In the genomic region with DNA sequence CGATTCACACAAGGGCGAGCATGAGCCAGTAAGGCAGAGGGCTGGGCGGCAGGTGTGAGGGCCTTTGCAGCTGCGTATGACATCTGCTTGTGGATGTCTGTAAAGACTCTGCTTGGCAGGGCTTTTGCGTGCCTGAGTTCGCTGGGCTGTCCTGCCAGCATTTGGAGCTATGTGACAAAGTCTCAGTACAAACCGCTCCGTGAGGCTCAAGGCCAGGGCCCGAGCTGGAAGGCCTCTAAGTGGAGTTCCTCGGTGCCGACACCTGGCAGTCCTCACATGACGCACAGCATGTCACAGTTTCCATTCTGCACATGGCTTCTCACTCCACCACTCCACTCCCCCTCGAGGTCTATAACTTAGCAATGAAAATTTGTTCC, we compare ENCODE assay signal across 9 mouse cellular contexts.
DNase-seq lines count a peak whose midpoint lies in the region; ATAC-seq and TF ChIP-seq lines count a peak whose summit lies in the region.
"Had no signal": no experiment of that assay in that cellular context is flagged by ENCODE, and none has a peak within 500 bp of the region (broad histone marks: within the 10 kb centered on the region; RNA-seq: fewer than 3 reads in every experiment).

No protein-coding gene starts in this region.

- no peaks in the 10 kb centered on the region for H3K36me3 ChIP-seq in heart, embryonic 11.5 days (ENCODE audit: control insufficient read depth, insufficient read depth, low read length)
- peaks cover 22 to 69% of the 10 kb centered on the region in 2 experiments for H3K36me3 ChIP-seq in CH12.LX (replicated peaks in 1 of 2; ENCODE audit: control insufficient read depth in 1 of 2, insufficient read depth in 1 of 2, low read length in 1 of 2)
- H3K36me3 ChIP-seq: G1E had no signal

- no peaks in the 10 kb centered on the region; the same call in 1 of the 2 replicates for H3K27me3 ChIP-seq in heart, embryonic 11.5 days (ENCODE audit: control insufficient read depth, insufficient read depth, low read length)
- no peaks in the 10 kb centered on the region for H3K27me3 ChIP-seq in CH12.LX (replicated peaks)

- no peak overlapping the region for H3K4me2 ChIP-seq in heart, embryonic 11.5 days
- H3K4me2 ChIP-seq in CH12.LX (ENCODE audit: insufficient read depth, low read depth, poor library complexity, severe bottlenecking): no peak overlapping the region

- H3K4me3 ChIP-seq in heart, embryonic 11.5 days (ENCODE audit: low read depth, low read length): no peak overlapping the region
- H3K4me3 ChIP-seq in CH12.LX (replicated peaks in 1 of 3; ENCODE audit: low read depth in 2 of 3, low read length in 2 of 3, poor library complexity in 1 of 3): no peak overlapping the region

- H3K9me3 ChIP-seq in heart, embryonic 11.5 days (replicated peaks; ENCODE audit: control insufficient read depth, low read length): no peaks in the 10 kb centered on the region
- no peaks in the 10 kb centered on the region for H3K9me3 ChIP-seq in CH12.LX (replicated peaks; ENCODE audit: low read length)
- H3K9me3 ChIP-seq: G1E had no signal

- no peak for TF ChIP-seq POLR2A in CH12.LX (IDR thresholded peaks at IDR 0.05; ENCODE audit: low read depth, low read length)

- dilution Hi-C loops in CH12.LX (cut with MboI; ENCODE audit: extremely low pct_ligation_motif_present, extremely low pct_unique_long_range_greater_than_20kb, low sequenced_read_pairs): no loop called here

- no peak overlapping the region for H3K9ac ChIP-seq in heart, embryonic 11.5 days (ENCODE audit: low read depth, low read length)
- H3K9ac ChIP-seq in CH12.LX (ENCODE audit: insufficient read depth, low read depth): no peak overlapping the region

- TF ChIP-seq CTCF in CH12.LX (conservative IDR thresholded peaks at IDR 0.05 in 1 of 2, IDR thresholded peaks at IDR 0.05 in 1 of 2; ENCODE audit: low read depth in 2 of 2, low read length in 2 of 2): no peak

- 70% methylated on average over 13 of the region's 13 CpGs for WGBS in heart, embryonic 11.5 days (ENCODE audit: insufficient replicate concordance)

- H3K4me1 ChIP-seq in heart, embryonic 11.5 days (ENCODE audit: control insufficient read depth, insufficient read depth, low read length): peaks cover 11% of the 10 kb centered on the region
- H3K4me1 ChIP-seq in CH12.LX (ENCODE audit: control insufficient read depth in 1 of 2, insufficient read depth in 2 of 2): peaks cover 5 to 35% of the 10 kb centered on the region in 2 experiments; a peak in 3 of 4 replicates

- TF ChIP-seq EP300 in CH12.LX (IDR thresholded peaks at IDR 0.05; ENCODE audit: low read length): peak; percentile 71

- ATAC-seq in heart, embryonic 11.5 days (replicated peaks; ENCODE audit: insufficient number of reproducible peaks, low FRiP score, low TSS enrichment): no peak

- DNase-seq in heart, adult 18-20 months: peak; percentile 26 to 36
- peak; percentile 57 for DNase-seq in CH12.LX (ENCODE audit: extremely low read depth)
- DNase-seq in gastrocnemius, adult 18-20 months (ENCODE audit: low spot score): peak; percentile 9
- DNase-seq in kidney, postnatal 4 days: peak; percentile 58 to 66
- DNase-seq in frontal cortex, postnatal 36 days (ENCODE audit: low spot score in 2 of 2): no peak
- DNase-seq in frontal cortex, postnatal 14 days (ENCODE audit: low spot score in 2 of 2): no peak
- no peak for DNase-seq in Muller cell, postnatal 12 days (ENCODE audit: inconsistent ontology term)

- in situ Hi-C loops in CH12.LX (cut with MboI; ENCODE audit: low pct_ligation_motif_present, low pct_unique_long_range_greater_than_20kb, low sequenced_read_pairs): no loop called here

- TF ChIP-seq RAD21 in CH12.LX (IDR thresholded peaks at IDR 0.05; ENCODE audit: low read depth, low read length): no peak

- no peak overlapping the region for H3K27ac ChIP-seq in heart, embryonic 11.5 days (ENCODE audit: low read depth, low read length)
- no peak overlapping the region for H3K27ac ChIP-seq in CH12.LX (ENCODE audit: insufficient read depth, low read depth)

- H3K79me2 ChIP-seq in CH12.LX (replicated peaks; ENCODE audit: control insufficient read depth, extremely low read depth, insufficient read depth, poor library complexity, severe bottlenecking): no peaks in the 10 kb centered on the region

TF ChIP-seq in CH12.LX, 34 proteins besides CTCF, POLR2A, EP300 and RAD21:
- no peak for TF ChIP-seq ZKSCAN1 (IDR thresholded peaks at IDR 0.05; ENCODE audit: borderline replicate concordance, low read depth, low read length)
- no peak for TF ChIP-seq ZC3H11A (IDR thresholded peaks at IDR 0.05; ENCODE audit: low read depth, low read length)
- TF ChIP-seq ETS1 (conservative IDR thresholded peaks at IDR 0.05; ENCODE audit: low read depth, low read length): peak; percentile 73
- TF ChIP-seq UBTF (IDR thresholded peaks at IDR 0.05; ENCODE audit: low read depth, low read length): no peak
- TF ChIP-seq ZNF384 (IDR thresholded peaks at IDR 0.05; ENCODE audit: low read depth, low read length): no peak
- TF ChIP-seq MAZ (IDR thresholded peaks at IDR 0.05; ENCODE audit: low read depth, low read length): no peak
- peak; percentile 90 for TF ChIP-seq BHLHE40 (IDR thresholded peaks at IDR 0.05; ENCODE audit: low read depth, low read length)
- TF ChIP-seq GABPA (IDR thresholded peaks at IDR 0.05; ENCODE audit: insufficient replicate concordance, low read depth, low read length): no peak
- TF ChIP-seq MAFK (IDR thresholded peaks at IDR 0.05; ENCODE audit: insufficient replicate concordance, low read length): no peak
- TF ChIP-seq KAT2A (IDR thresholded peaks at IDR 0.05; ENCODE audit: insufficient replicate concordance, low read length): no peak
- TF ChIP-seq TCF12 (IDR thresholded peaks at IDR 0.05; ENCODE audit: low read depth, low read length): peak; percentile 62; the same call in 1 of the 2 replicates
- TF ChIP-seq USF1 (IDR thresholded peaks at IDR 0.05; ENCODE audit: low read depth, low read length): peak; percentile 27
- 0 out of 2 replicates have a peak, but pooled peaks have one; percentile 20 for TF ChIP-seq SIN3A (IDR thresholded peaks at IDR 0.05; ENCODE audit: low read length)
- no peak for TF ChIP-seq ZMIZ1 (IDR thresholded peaks at IDR 0.05; ENCODE audit: low read depth, low read length)
- TF ChIP-seq NELFE (IDR thresholded peaks at IDR 0.05; ENCODE audit: low read depth, low read length): no peak
- TF ChIP-seq ELF1 (IDR thresholded peaks at IDR 0.05; ENCODE audit: low read depth, low read length): no peak
- peak; percentile 75 for TF ChIP-seq JUN (IDR thresholded peaks at IDR 0.05; ENCODE audit: insufficient read depth, low read depth, low read length)
- no peak for TF ChIP-seq TBP (conservative IDR thresholded peaks at IDR 0.05; ENCODE audit: low read depth, low read length)
- TF ChIP-seq MYC (IDR thresholded peaks at IDR 0.05; ENCODE audit: low read depth, low read length): peak; percentile 81
- no peak for TF ChIP-seq CHD1 (IDR thresholded peaks at IDR 0.05; ENCODE audit: low read depth, low read length)
- no peak for TF ChIP-seq HCFC1 (IDR thresholded peaks at IDR 0.05; ENCODE audit: low read depth, low read length)
- no peak for TF ChIP-seq E2F4 (IDR thresholded peaks at IDR 0.05; ENCODE audit: insufficient replicate concordance, low read depth, low read length)
- TF ChIP-seq CHD2 (IDR thresholded peaks at IDR 0.05; ENCODE audit: low read length): 0 out of 2 replicates have a peak, but pooled peaks have one; percentile 13
- TF ChIP-seq RCOR1 (conservative IDR thresholded peaks at IDR 0.05; ENCODE audit: low read depth, low read length): no peak
- TF ChIP-seq MAX (IDR thresholded peaks at IDR 0.05; ENCODE audit: low read length): peak; percentile 95
- TF ChIP-seq MXI1 (IDR thresholded peaks at IDR 0.05; ENCODE audit: low read depth, low read length): peak; percentile 47; the same call in 1 of the 2 replicates
- TF ChIP-seq SMC3 (IDR thresholded peaks at IDR 0.05; ENCODE audit: low read depth, low read length): peak; percentile 11; the same call in 1 of the 2 replicates
- TF ChIP-seq POLR2AphosphoS2 (IDR thresholded peaks at IDR 0.05; ENCODE audit: low read depth, low read length): no peak
- TF ChIP-seq IRF4 (IDR thresholded peaks at IDR 0.05; ENCODE audit: low read depth, low read length): peak; percentile 41; the same call in 1 of the 2 replicates
- no peak for TF ChIP-seq NRF1 (IDR thresholded peaks at IDR 0.05; ENCODE audit: low read depth, low read length)
- TF ChIP-seq USF2 (conservative IDR thresholded peaks at IDR 0.05; ENCODE audit: low read depth, low read length): no peak
- TF ChIP-seq JUND (conservative IDR thresholded peaks at IDR 0.05; ENCODE audit: low read depth, low read length): 0 out of 2 replicates have a peak, but pooled peaks have one; percentile 37
- peak; percentile 32; the same call in 1 of the 2 replicates for TF ChIP-seq MEF2A (IDR thresholded peaks at IDR 0.05; ENCODE audit: borderline replicate concordance, low read depth, low read length)
- TF ChIP-seq PAX5 (IDR thresholded peaks at IDR 0.05; ENCODE audit: low read length): no peak

Comparison
In these comparisons a context has a peak if more than half of its experiments do, and no peak if none do; other contexts are left out.
1. DNase-seq: peak in heart, adult 18-20 months (2 of 2), CH12.LX (single experiment), gastrocnemius, adult 18-20 months (single experiment) and kidney, postnatal 4 days (2 of 2); none in frontal cortex, postnatal 36 days (0 of 2), frontal cortex, postnatal 14 days (0 of 2) and Muller cell, postnatal 12 days (single experiment).